Comparison of ENCODE assay signal across 13 mouse cellular contexts in genomic region chr6:132649399-132649798, GRCm38 (mm10). TPM values are rescaled to one million over a fixed set of nuclear protein-coding genes. Genes with fewer than 3 reads are reported as not detected.
DNase-seq lines count a peak whose midpoint lies in the region; ATAC-seq and TF ChIP-seq lines count a peak whose summit lies in the region.
"Had no signal": no experiment of that assay in that cellular context is flagged by ENCODE, and none has a peak within 500 bp of the region (broad histone marks: within the 10 kb centered on the region; RNA-seq: fewer than 3 reads in every experiment).

No protein-coding gene starts in this region.

- no peaks in the 10 kb centered on the region for H3K9me3 ChIP-seq in forebrain, embryonic 14.5 days (replicated peaks; ENCODE audit: control insufficient read depth, low read length)
- no peaks in the 10 kb centered on the region for H3K9me3 ChIP-seq in forebrain, embryonic 13.5 days (replicated peaks)
- no peaks in the 10 kb centered on the region for H3K9me3 ChIP-seq in liver, embryonic 14.5 days (ENCODE audit: control insufficient read depth, low read length)

- ATAC-seq in forebrain, embryonic 14.5 days, result no peak
- no peak for ATAC-seq in forebrain, embryonic 13.5 days
- no peak for ATAC-seq in liver, embryonic 14.5 days (ENCODE audit: insufficient read depth)
- ATAC-seq: intestine, embryonic 16.5 days had no signal

- H3K9ac ChIP-seq in forebrain, embryonic 14.5 days (ENCODE audit: low read length), result no peak overlapping the region
- no peak overlapping the region for H3K9ac ChIP-seq in forebrain, embryonic 13.5 days
- no peak overlapping the region for H3K9ac ChIP-seq in liver, embryonic 14.5 days (replicated peaks)

- H3K4me1 ChIP-seq in forebrain, embryonic 14.5 days (ENCODE audit: control insufficient read depth, insufficient read depth, low read length), result no peaks in the 10 kb centered on the region
- no peaks in the 10 kb centered on the region for H3K4me1 ChIP-seq in forebrain, embryonic 13.5 days
- no peaks in the 10 kb centered on the region for H3K4me1 ChIP-seq in liver, embryonic 14.5 days (replicated peaks; ENCODE audit: control insufficient read depth in 2 of 2, insufficient read depth in 2 of 2, low read length in 1 of 2)

- no peaks in the 10 kb centered on the region for H3K36me3 ChIP-seq in forebrain, embryonic 14.5 days (ENCODE audit: control insufficient read depth, insufficient read depth, low read length)
- H3K36me3 ChIP-seq in forebrain, embryonic 13.5 days (ENCODE audit: poor library complexity, severe bottlenecking), result no peaks in the 10 kb centered on the region
- no peaks in the 10 kb centered on the region for H3K36me3 ChIP-seq in liver, embryonic 14.5 days (replicated peaks; ENCODE audit: control insufficient read depth, insufficient read depth, low read depth)

- H3K4me2 ChIP-seq in forebrain, embryonic 14.5 days (ENCODE audit: low read length), result no peak overlapping the region
- no peak overlapping the region for H3K4me2 ChIP-seq in forebrain, embryonic 13.5 days
- no peak overlapping the region for H3K4me2 ChIP-seq in liver, embryonic 14.5 days (ENCODE audit: low read depth)

- peak; percentile 21 for DNase-seq in forebrain, embryonic 14.5 days (ENCODE audit: low spot score)
- no peak for DNase-seq in liver, embryonic 14.5 days (ENCODE audit: low read depth in 3 of 3, low spot score in 3 of 3)
- DNase-seq in liver, result no peak
- DNase-seq in brain, adult 2 months (ENCODE audit: low read depth, low spot score), result peak; percentile 15
- DNase-seq in mesoderm, embryonic 11.5 days (ENCODE audit: low read depth, low spot score), result peak; percentile 33
- DNase-seq in adrenal gland, adult 18-20 months (ENCODE audit: low spot score in 2 of 2), result no peak
- no peak for DNase-seq in left cerebral cortex, postnatal 25 days (ENCODE audit: low spot score in 2 of 2)
- DNase-seq: lung, postnatal 4 days had no signal

- H3K27me3 ChIP-seq in forebrain, embryonic 14.5 days (replicated peaks; ENCODE audit: control insufficient read depth, insufficient read depth, low read length), result no peaks in the 10 kb centered on the region
- H3K27me3 ChIP-seq in forebrain, embryonic 13.5 days, result no peaks in the 10 kb centered on the region
- no peaks in the 10 kb centered on the region for H3K27me3 ChIP-seq in liver, embryonic 14.5 days (ENCODE audit: control insufficient read depth, insufficient read depth, low read length)

- no peak overlapping the region for H3K27ac ChIP-seq in forebrain, embryonic 14.5 days (ENCODE audit: low read depth, low read length)
- H3K27ac ChIP-seq in forebrain, embryonic 13.5 days, result no peak overlapping the region
- H3K27ac ChIP-seq in liver, embryonic 14.5 days, result no peak overlapping the region

- TF ChIP-seq EP300 in liver, embryonic 14.5 days (IDR thresholded peaks at IDR 0.05; ENCODE audit: low read depth), result no peak

- intact Hi-C loops in left cerebral cortex, postnatal 25 days (cut with DNase I), result loop anchor here (5.0 kb wide), 1 partner anchor 558 kb away; no protein-coding TSS in a partner anchor

- peak; percentile 34; the same call in 1 of the 2 replicates for TF ChIP-seq CTCF in liver, embryonic 14.5 days (IDR thresholded peaks at IDR 0.05; ENCODE audit: low read depth)

- H3K4me3 ChIP-seq in forebrain, embryonic 14.5 days (ENCODE audit: low read depth, low read length), result no peak overlapping the region
- H3K4me3 ChIP-seq in forebrain, embryonic 13.5 days, result no peak overlapping the region
- H3K4me3 ChIP-seq in liver, embryonic 14.5 days (ENCODE audit: insufficient read depth in 1 of 2, low read depth in 2 of 2, low read length in 2 of 2), result no peak overlapping the region
- H3K4me3 ChIP-seq: erythroblast, embryonic 14.5 days had no signal

RNA-seq across cellular contexts. Expression of gene A630073D07Rik, which starts 1.9 kb away (rescaled TPM):
- polyA plus RNA-seq in forebrain, embryonic 14.5 days (2014; fragmentation: Nextera tagmentation; extraction: Ambion mirVana), result not detected in 2 replicates
- polyA plus RNA-seq in forebrain, embryonic 13.5 days (2015; fragmentation: Nextera tagmentation; extraction: Ambion mirVana), result not detected in 2 replicates
- polyA plus RNA-seq in liver, embryonic 14.5 days (2012; rRNA removed), result not detected in 2 replicates
- polyA plus RNA-seq in liver, embryonic 14.5 days (2014; fragmentation: Nextera tagmentation; extraction: Ambion mirVana), result not detected in 2 replicates
- not detected for total RNA-seq in adrenal gland, adult 18-20 months (2021)
- not detected for total RNA-seq in left cerebral cortex, postnatal 25 days (2021)
- total RNA-seq: heart, adult 18-20 months; left cerebral cortex, adult 18-20 months had no signal
- polyA plus RNA-seq: erythroblast, embryonic 14.5 days; intestine, embryonic 16.5 days had no signal

RNA-seq across cellular contexts. Expression of gene Tas2r120, which starts 7.4 kb away (rescaled TPM):
- not detected in 2 replicates for polyA plus RNA-seq in forebrain, embryonic 14.5 days (2014; fragmentation: Nextera tagmentation; extraction: Ambion mirVana)
- polyA plus RNA-seq in forebrain, embryonic 13.5 days (2015; fragmentation: Nextera tagmentation; extraction: Ambion mirVana), result not detected in 2 replicates
- polyA plus RNA-seq in liver, embryonic 14.5 days (2012; rRNA removed), result not detected in 2 replicates
- polyA plus RNA-seq in liver, embryonic 14.5 days (2014; fragmentation: Nextera tagmentation; extraction: Ambion mirVana), result not detected in 2 replicates
- total RNA-seq in adrenal gland, adult 18-20 months (2021), result not detected
- not detected for total RNA-seq in left cerebral cortex, postnatal 25 days (2021)
- total RNA-seq: heart, adult 18-20 months; left cerebral cortex, adult 18-20 months had no signal
- polyA plus RNA-seq: erythroblast, embryonic 14.5 days; intestine, embryonic 16.5 days had no signal

RNA-seq across cellular contexts. Expression of gene Tas2r121, which starts 51.4 kb away (rescaled TPM):
- polyA plus RNA-seq in forebrain, embryonic 14.5 days (2014; fragmentation: Nextera tagmentation; extraction: Ambion mirVana), result not detected in 2 replicates
- polyA plus RNA-seq in forebrain, embryonic 13.5 days (2015; fragmentation: Nextera tagmentation; extraction: Ambion mirVana), result not detected in 2 replicates
- not detected in 2 replicates for polyA plus RNA-seq in liver, embryonic 14.5 days (2012; rRNA removed)
- polyA plus RNA-seq in liver, embryonic 14.5 days (2014; fragmentation: Nextera tagmentation; extraction: Ambion mirVana), result not detected in 2 replicates
- not detected for total RNA-seq in adrenal gland, adult 18-20 months (2021)
- total RNA-seq in left cerebral cortex, postnatal 25 days (2021), result not detected
- total RNA-seq: heart, adult 18-20 months; left cerebral cortex, adult 18-20 months had no signal
- polyA plus RNA-seq: erythroblast, embryonic 14.5 days; intestine, embryonic 16.5 days had no signal

RNA-seq across cellular contexts. Expression of gene Prp2, which starts 53.7 kb away (rescaled TPM):
- not detected in 2 replicates for polyA plus RNA-seq in forebrain, embryonic 14.5 days (2014; fragmentation: Nextera tagmentation; extraction: Ambion mirVana)
- not detected in 2 replicates for polyA plus RNA-seq in forebrain, embryonic 13.5 days (2015; fragmentation: Nextera tagmentation; extraction: Ambion mirVana)
- not detected in 2 replicates for polyA plus RNA-seq in liver, embryonic 14.5 days (2012; rRNA removed)
- not detected in 2 replicates for polyA plus RNA-seq in liver, embryonic 14.5 days (2014; fragmentation: Nextera tagmentation; extraction: Ambion mirVana)
- total RNA-seq in adrenal gland, adult 18-20 months (2021), result not detected
- not detected for total RNA-seq in left cerebral cortex, postnatal 25 days (2021)
- total RNA-seq: heart, adult 18-20 months; left cerebral cortex, adult 18-20 months had no signal
- polyA plus RNA-seq: erythroblast, embryonic 14.5 days; intestine, embryonic 16.5 days had no signal

Comparison
In these comparisons a context has a peak if more than half of its experiments do, and no peak if none do; other contexts are left out.
1. DNase-seq: peak in forebrain, embryonic 14.5 days (single experiment), brain, adult 2 months (single experiment) and mesoderm, embryonic 11.5 days (single experiment); none in liver, embryonic 14.5 days (0 of 3), liver (single experiment), adrenal gland, adult 18-20 months (0 of 2) and left cerebral cortex, postnatal 25 days (0 of 2).